Mouse (Mus musculus) erythroblast, adult 5-6 weeks (primary cell): ENCODE data around the gene St7. TPM values are rescaled to one million over a fixed set of nuclear protein-coding genes. Genes with fewer than 3 reads are reported as not detected.

Experiments
- ATAC-seq: replicated peaks from 2 replicates; pipeline ENCODE4 v1.8.0; 2016; ENCODE audit warnings: moderate number of reproducible peaks, mild to moderate bottlenecking, moderate TSS enrichment, inconsistent platforms; ENCODE audit not compliant: poor library complexity, low FRiP score, severe bottlenecking
- total RNA-seq, 2 experiments: library from RNA; stranded (forward) in 1 of 2; stranded (reverse) in 1 of 2; fragments of 150-400 nt in 1 of 2; fragments of 200-764, 138-1000 nt in 1 of 2; gene quantifications; 2 replicates each; pipeline versions ENCODE4 v1.2.3 to v1.2.4; 2015 to 2017; ENCODE audit warnings: low replicate concordance in 2 of 2

St7 gene
- total RNA-seq, 2 experiments from 2014 or later, result 73.4 to 90.6 TPM

- ATAC-seq, result no peak
Measured at GRCm38 (mm10) chr6:17990173-17991028, 297.7 kb downstream of the St7 start.

- no peak for ATAC-seq
Measured at GRCm38 (mm10) chr6:17991625-17992024, 298.9 kb downstream of the St7 start.

Other genes with a start within 250 kb of the St7 start
- gene Met, start 229.1 kb upstream of the St7 start, total RNA-seq (2015; ENCODE audit: low replicate concordance), result 4.0 and 5.0 TPM in 2 replicates
- gene Met, start 229.1 kb upstream of the St7 start, total RNA-seq (2017; ENCODE audit: low replicate concordance), result 2.2 and 2.5 TPM in 2 replicates
- 84.5 and 87.1 TPM in 2 replicates for gene Capza2, start 56.7 kb upstream of the St7 start, total RNA-seq (2015; ENCODE audit: low replicate concordance)
- 87.0 and 89.0 TPM in 2 replicates for gene Capza2, start 56.7 kb upstream of the St7 start, total RNA-seq (2017; ENCODE audit: low replicate concordance)